Mouse (Mus musculus): ENCODE measurements around the gene Insyn1.

Insyn1 gene

GRCm38 (mm10) chr9:58487851-58488801, at the start of gene Insyn1:
Insyn1 (plus strand) TSS chr9:58488603.
- peak; percentile 78 for DNase-seq (ENCODE audit: inconsistent ontology term)

- DNase-seq (ENCODE audit: inconsistent ontology term): no peak
Observed at GRCm38 (mm10) chr9:58438921-58439396, 49.4 kb upstream of the Insyn1 start.

- DNase-seq (ENCODE audit: inconsistent ontology term): no peak
Observed at GRCm38 (mm10) chr9:58440100-58440499, 48.3 kb upstream of the Insyn1 start.

- no peak for DNase-seq (ENCODE audit: inconsistent ontology term)
Observed at GRCm38 (mm10) chr9:58440614-58441013, 47.8 kb upstream of the Insyn1 start.

GRCm38 (mm10) chr9:58441351-58442104, 46.9 kb upstream of the Insyn1 start:
- DNase-seq (ENCODE audit: inconsistent ontology term): no peak

GRCm38 (mm10) chr9:58442105-58443010, 46.0 kb upstream of the Insyn1 start:
- peak; percentile 63 for DNase-seq (ENCODE audit: inconsistent ontology term)

GRCm38 (mm10) chr9:58443061-58443460, 45.3 kb upstream of the Insyn1 start:
- DNase-seq (ENCODE audit: inconsistent ontology term): no peak

- DNase-seq (ENCODE audit: inconsistent ontology term): no peak
Observed at GRCm38 (mm10) chr9:58446829-58447228, 41.6 kb upstream of the Insyn1 start.

- no peak for DNase-seq (ENCODE audit: inconsistent ontology term)
Observed at GRCm38 (mm10) chr9:58447997-58448595, 40.3 kb upstream of the Insyn1 start.

GRCm38 (mm10) chr9:58449526-58449925, 38.9 kb upstream of the Insyn1 start:
- DNase-seq (ENCODE audit: inconsistent ontology term): no peak

GRCm38 (mm10) chr9:58453791-58454378, 34.5 kb upstream of the Insyn1 start:
- DNase-seq (ENCODE audit: inconsistent ontology term): no peak

GRCm38 (mm10) chr9:58454886-58455285, 33.5 kb upstream of the Insyn1 start:
- DNase-seq (ENCODE audit: inconsistent ontology term): no peak

GRCm38 (mm10) chr9:58455798-58456197, 32.6 kb upstream of the Insyn1 start:
- peak; percentile 70 for DNase-seq (ENCODE audit: inconsistent ontology term)

GRCm38 (mm10) chr9:58457481-58457955, 30.9 kb upstream of the Insyn1 start:
- DNase-seq (ENCODE audit: inconsistent ontology term): peak; percentile 94

- DNase-seq (ENCODE audit: inconsistent ontology term): no peak
Observed at GRCm38 (mm10) chr9:58458341-58458740, 30.1 kb upstream of the Insyn1 start.

- DNase-seq (ENCODE audit: inconsistent ontology term): no peak
Observed at GRCm38 (mm10) chr9:58458856-58459553, 29.4 kb upstream of the Insyn1 start.

- no peak for DNase-seq (ENCODE audit: inconsistent ontology term)
Observed at GRCm38 (mm10) chr9:58467345-58468025, 20.9 kb upstream of the Insyn1 start.

- no peak for DNase-seq (ENCODE audit: inconsistent ontology term)
Observed at GRCm38 (mm10) chr9:58470466-58470865, 17.9 kb upstream of the Insyn1 start.

GRCm38 (mm10) chr9:58473211-58473815, 15.1 kb upstream of the Insyn1 start:
- DNase-seq (ENCODE audit: inconsistent ontology term): no peak
